Mouse (Mus musculus): ENCODE results near the gene Pdpr. TPM values are rescaled to one million over a fixed set of nuclear protein-coding genes. Genes with fewer than 3 reads are reported as not detected.
"Not testable (repeated sequence)": the region's sequence is repeated elsewhere in the genome, so short reads cannot be mapped to it uniquely, and the experiment has no call there.

Pdpr gene
- polyA plus RNA-seq, 1 experiment from 2014 or later, result 9.8 TPM

GRCm38 (mm10) chr8:111092326-111092725 is 2.1 kb upstream of the Pdpr start, which contains the start of gene Clec18a:
TSS of gene Clec18a (minus strand) at chr8:111092426.
- 78% methylated on average over 5 of the region's 6 CpGs for WGBS
- not testable (repeated sequence) for H3K27ac ChIP-seq (replicated peaks in 1 of 2; ENCODE audit: control insufficient read depth in 1 of 2, insufficient read depth in 1 of 2, low read depth in 2 of 2, low read length in 2 of 2)
- peak within 1 kb of the TSS; percentile 44 for H3K9ac ChIP-seq (ENCODE audit: low read length)

DNA sequence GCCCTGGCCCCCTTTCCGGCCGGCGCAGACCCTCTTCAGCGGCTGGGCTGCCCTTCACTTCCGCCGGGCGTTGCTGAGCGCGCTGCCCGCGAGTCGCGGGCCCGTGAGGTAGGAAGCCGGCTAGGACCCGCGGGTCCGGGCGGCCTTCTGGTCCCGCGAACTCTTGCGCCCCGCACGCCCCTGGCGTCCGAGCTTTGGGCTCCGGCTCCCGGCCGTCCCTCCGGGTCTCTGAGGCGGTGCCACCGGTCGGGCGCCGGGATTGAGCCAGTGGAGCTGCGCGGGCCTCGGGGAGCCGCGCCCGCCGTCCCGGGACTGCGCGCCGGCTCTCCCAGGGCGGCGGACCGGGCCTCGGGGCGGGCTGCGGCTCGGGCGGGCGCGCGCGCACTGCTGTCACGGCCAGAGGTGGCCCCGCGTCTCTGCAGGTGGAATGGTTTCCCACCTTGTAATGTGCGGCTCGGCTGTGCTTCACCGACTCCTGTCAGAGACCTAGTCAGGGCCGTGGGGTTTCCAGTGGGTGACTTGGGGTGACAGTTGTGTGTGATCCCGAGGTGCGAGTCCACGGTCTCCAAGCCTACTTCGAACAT is 381 bp downstream of the Pdpr start:
- H3K4me2 ChIP-seq (ENCODE audit: low read length), result peak overlapping the region; percentile 71
- H3K36me3 ChIP-seq (ENCODE audit: control insufficient read depth, insufficient read depth, low read length); H3K9me3 ChIP-seq (ENCODE audit: control insufficient read depth, low read length); H3K4me1 ChIP-seq (ENCODE audit: control insufficient read depth in 2 of 2, insufficient read depth in 2 of 2, low read length in 2 of 2); H3K27me3 ChIP-seq (ENCODE audit: control insufficient read depth, insufficient read depth, low read length): not testable (repeated sequence)
- ATAC-seq (ENCODE audit: insufficient number of reproducible peaks, insufficient read depth, low FRiP score, low read depth), result peak; percentile 69
- peak overlapping the region; percentile 68 to 93 for H3K4me3 ChIP-seq (ENCODE audit: control insufficient read depth in 1 of 2, insufficient read depth in 1 of 2, low read depth in 1 of 2, low read length in 2 of 2)
- H3K27ac ChIP-seq (replicated peaks in 1 of 2; ENCODE audit: control insufficient read depth in 1 of 2, insufficient read depth in 1 of 2, low read depth in 2 of 2, low read length in 2 of 2), result peak overlapping the region in 1 of 2 experiments; percentile 68; a peak in 1 of 4 replicates
- H3K9ac ChIP-seq (ENCODE audit: low read length), result peak overlapping the region; percentile 80
- under 1% methylated on average over 57 of the region's 69 CpGs for WGBS

More at GRCm38 (mm10) chr8:111092326-111092725, 2.1 kb upstream of the Pdpr start, which contains the start of gene Clec18a:
- H3K4me2 ChIP-seq (ENCODE audit: low read length); H3K4me1 ChIP-seq (ENCODE audit: control insufficient read depth in 2 of 2, insufficient read depth in 2 of 2, low read length in 2 of 2); H3K9me3 ChIP-seq (ENCODE audit: control insufficient read depth, low read length); H3K4me3 ChIP-seq (ENCODE audit: control insufficient read depth in 1 of 2, insufficient read depth in 1 of 2, low read depth in 1 of 2, low read length in 2 of 2); ATAC-seq (ENCODE audit: insufficient number of reproducible peaks, insufficient read depth, low FRiP score, low read depth); H3K27me3 ChIP-seq (ENCODE audit: control insufficient read depth, insufficient read depth, low read length); H3K36me3 ChIP-seq (ENCODE audit: control insufficient read depth, insufficient read depth, low read length): not testable (repeated sequence)

DNA sequence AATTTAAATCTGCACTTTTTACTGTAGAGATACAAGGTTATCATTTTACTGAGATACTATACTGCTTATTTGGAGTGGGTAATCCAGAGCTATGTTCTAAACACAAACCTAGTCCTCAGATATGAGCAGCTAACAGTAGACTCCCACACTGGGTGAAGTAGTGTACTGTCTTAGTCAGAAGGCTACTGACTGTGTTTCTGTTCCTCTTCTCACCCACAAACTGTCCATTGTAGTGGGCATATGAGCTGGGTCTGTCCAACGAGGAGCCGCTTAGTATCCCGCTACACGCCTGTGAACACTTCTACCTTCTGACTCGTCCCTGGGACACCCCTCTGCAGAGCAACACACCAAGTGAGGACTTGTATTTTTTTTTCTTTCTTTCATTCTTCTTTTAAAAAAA is 20.5 kb downstream of the Pdpr start:
- Histone ChIP-seq H3K9me3 (ENCODE audit: control insufficient read depth, low read length) (no peaks in the 10 kb centered on the region), H3K36me3 (ENCODE audit: control insufficient read depth, insufficient read depth, low read length) (peaks cover 82% of the 10 kb centered on the region), H3K4me2 (ENCODE audit: low read length) (no peak overlapping the region), H3K27ac (replicated peaks in 1 of 2; ENCODE audit: control insufficient read depth in 1 of 2, insufficient read depth in 1 of 2, low read depth in 2 of 2, low read length in 2 of 2) (no peak overlapping the region), H3K4me1 (ENCODE audit: control insufficient read depth in 2 of 2, insufficient read depth in 2 of 2, low read length in 2 of 2) (no peaks in the 10 kb centered on the region), H3K9ac (ENCODE audit: low read length) (no peak overlapping the region), H3K27me3 (ENCODE audit: control insufficient read depth, insufficient read depth, low read length) (no peaks in the 10 kb centered on the region), H3K4me3 (ENCODE audit: control insufficient read depth in 1 of 2, insufficient read depth in 1 of 2, low read depth in 1 of 2, low read length in 2 of 2) (no peak overlapping the region)
- no peak for ATAC-seq (ENCODE audit: insufficient number of reproducible peaks, insufficient read depth, low FRiP score, low read depth)
- 93% methylated on average over 5 of the region's 5 CpGs for WGBS

GRCm38 (mm10) chr8:111119481-111119880 is 25.1 kb downstream of the Pdpr start:
- H3K9me3 ChIP-seq (ENCODE audit: control insufficient read depth, low read length), result no peaks in the 10 kb centered on the region
- H3K36me3 ChIP-seq (ENCODE audit: control insufficient read depth, insufficient read depth, low read length), result peaks cover 97% of the 10 kb centered on the region
- no peak overlapping the region for H3K4me3 ChIP-seq (ENCODE audit: control insufficient read depth in 1 of 2, insufficient read depth in 1 of 2, low read depth in 1 of 2, low read length in 2 of 2)
- H3K4me1 ChIP-seq (ENCODE audit: control insufficient read depth in 2 of 2, insufficient read depth in 2 of 2, low read length in 2 of 2), result no peaks in the 10 kb centered on the region
- no peak overlapping the region for H3K4me2 ChIP-seq (ENCODE audit: low read length)
- no peak overlapping the region for H3K9ac ChIP-seq (ENCODE audit: low read length)
- H3K27ac ChIP-seq (replicated peaks in 1 of 2; ENCODE audit: control insufficient read depth in 1 of 2, insufficient read depth in 1 of 2, low read depth in 2 of 2, low read length in 2 of 2), result no peak overlapping the region
- WGBS, result 95% methylated on average over 3 of the region's 3 CpGs
- ATAC-seq (ENCODE audit: insufficient number of reproducible peaks, insufficient read depth, low FRiP score, low read depth), result no peak
- no peaks in the 10 kb centered on the region for H3K27me3 ChIP-seq (ENCODE audit: control insufficient read depth, insufficient read depth, low read length)

DNA sequence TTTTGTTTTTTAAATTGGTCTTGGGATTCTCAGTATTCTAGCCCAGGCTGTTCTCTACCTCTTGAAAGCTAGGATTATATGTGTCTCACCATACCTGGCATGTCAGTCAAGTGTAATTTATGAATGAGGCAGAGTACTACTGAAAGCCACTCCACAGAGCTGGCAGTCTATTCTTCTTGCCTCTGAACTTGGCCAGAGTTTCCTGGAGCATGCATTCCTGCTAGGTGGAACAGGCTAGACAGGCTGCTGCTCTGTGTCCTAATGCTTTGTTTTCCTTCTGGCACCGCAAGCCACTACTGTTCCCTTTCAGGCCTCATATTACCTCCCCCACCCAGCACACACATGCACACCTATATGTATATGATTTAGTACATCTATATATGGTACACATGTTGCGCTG is 36.3 kb downstream of the Pdpr start:
- 80% methylated on average over 2 of the region's 2 CpGs for WGBS
- Histone ChIP-seq H3K9ac (ENCODE audit: low read length) (no peak overlapping the region), H3K4me3 (ENCODE audit: control insufficient read depth in 1 of 2, insufficient read depth in 1 of 2, low read depth in 1 of 2, low read length in 2 of 2) (no peak overlapping the region), H3K27me3 (ENCODE audit: control insufficient read depth, insufficient read depth, low read length) (no peaks in the 10 kb centered on the region), H3K4me1 (ENCODE audit: control insufficient read depth in 2 of 2, insufficient read depth in 2 of 2, low read length in 2 of 2) (no peaks in the 10 kb centered on the region), H3K4me2 (ENCODE audit: low read length) (no peak overlapping the region), H3K27ac (replicated peaks in 1 of 2; ENCODE audit: control insufficient read depth in 1 of 2, insufficient read depth in 1 of 2, low read depth in 2 of 2, low read length in 2 of 2) (no peak overlapping the region), H3K36me3 (ENCODE audit: control insufficient read depth, insufficient read depth, low read length) (peaks cover 96% of the 10 kb centered on the region), H3K9me3 (ENCODE audit: control insufficient read depth, low read length) (no peaks in the 10 kb centered on the region)
- ATAC-seq (ENCODE audit: insufficient number of reproducible peaks, insufficient read depth, low FRiP score, low read depth), result no peak

- no peak for ATAC-seq (ENCODE audit: insufficient number of reproducible peaks, insufficient read depth, low FRiP score, low read depth)
- no peaks in the 10 kb centered on the region for H3K9me3 ChIP-seq (ENCODE audit: control insufficient read depth, low read length)
- no peak overlapping the region for H3K4me3 ChIP-seq (ENCODE audit: control insufficient read depth in 1 of 2, insufficient read depth in 1 of 2, low read depth in 1 of 2, low read length in 2 of 2)
- no peaks in the 10 kb centered on the region for H3K27me3 ChIP-seq (ENCODE audit: control insufficient read depth, insufficient read depth, low read length)
- H3K4me1 ChIP-seq (ENCODE audit: control insufficient read depth in 2 of 2, insufficient read depth in 2 of 2, low read length in 2 of 2), result peaks cover 0 to 7% of the 10 kb centered on the region in 2 experiments; a peak in 1 of 4 replicates
- no peak overlapping the region for H3K27ac ChIP-seq (replicated peaks in 1 of 2; ENCODE audit: control insufficient read depth in 1 of 2, insufficient read depth in 1 of 2, low read depth in 2 of 2, low read length in 2 of 2)
- peaks cover 14% of the 10 kb centered on the region for H3K36me3 ChIP-seq (ENCODE audit: control insufficient read depth, insufficient read depth, low read length)
- no peak overlapping the region for H3K9ac ChIP-seq (ENCODE audit: low read length)
- no peak overlapping the region for H3K4me2 ChIP-seq (ENCODE audit: low read length)
These were observed 48.1 kb downstream of the Pdpr start for GRCm38 (mm10) chr8:111142521-111142920.

- Histone ChIP-seq H3K27ac (replicated peaks in 1 of 2; ENCODE audit: control insufficient read depth in 1 of 2, insufficient read depth in 1 of 2, low read depth in 2 of 2, low read length in 2 of 2) (peak overlapping the region in 1 of 2 experiments; percentile 65; a peak in 3 of 4 replicates), H3K4me2 (ENCODE audit: low read length) (peak overlapping the region; percentile 78), H3K4me3 (ENCODE audit: control insufficient read depth in 1 of 2, insufficient read depth in 1 of 2, low read depth in 1 of 2, low read length in 2 of 2) (peak overlapping the region; percentile 76 to 89), H3K9ac (ENCODE audit: low read length) (peak overlapping the region; percentile 81)
- WGBS, result under 1% methylated on average over 33 of the region's 63 CpGs
- ATAC-seq (ENCODE audit: insufficient number of reproducible peaks, insufficient read depth, low FRiP score, low read depth); H3K27me3 ChIP-seq (ENCODE audit: control insufficient read depth, insufficient read depth, low read length); H3K9me3 ChIP-seq (ENCODE audit: control insufficient read depth, low read length); H3K4me1 ChIP-seq (ENCODE audit: control insufficient read depth in 2 of 2, insufficient read depth in 2 of 2, low read length in 2 of 2); H3K36me3 ChIP-seq (ENCODE audit: control insufficient read depth, insufficient read depth, low read length): not testable (repeated sequence)
These were observed 50.5 kb downstream of the Pdpr start for GRCm38 (mm10) chr8:111144901-111145459.
